8 mouse cellular contexts compared by ENCODE assay signal in genomic region chr10:25359208-25359958, GRCm38 (mm10). TPM values are rescaled to one million over a fixed set of nuclear protein-coding genes. Genes with fewer than 3 reads are reported as not detected.
DNase-seq lines count a peak whose midpoint lies in the region; ATAC-seq and TF ChIP-seq lines count a peak whose summit lies in the region.

TSS of gene Epb41l2 (plus strand) at chr10:25359798.

- H3K27me3 ChIP-seq in lung, embryonic 15.5 days: no peaks in the 10 kb centered on the region

- H3K4me2 ChIP-seq in lung, embryonic 15.5 days: peak within 1 kb of the TSS; percentile 79

- 0 out of 2 replicates have a peak, but pooled peaks have one; percentile 21 for TF ChIP-seq POLR2A in olfactory bulb, adult 2 months (IDR thresholded peaks at IDR 0.05; ENCODE audit: insufficient read depth, low read depth, low read length)

- H3K4me3 ChIP-seq in lung, embryonic 15.5 days: peak within 1 kb of the TSS; percentile 93
- H3K4me3 ChIP-seq in olfactory bulb, adult 2 months (ENCODE audit: insufficient read depth, low read depth, low read length): peak within 1 kb of the TSS; percentile 68

- H3K4me1 ChIP-seq in lung, embryonic 15.5 days: peaks cover 24% of the 10 kb centered on the region
- H3K4me1 ChIP-seq in olfactory bulb, adult 2 months (ENCODE audit: control insufficient read depth, insufficient read depth, low read length): no peaks in the 10 kb centered on the region; the same call in 1 of the 2 replicates

- H3K9ac ChIP-seq in lung, embryonic 15.5 days: peak within 1 kb of the TSS; percentile 91

- H3K9me3 ChIP-seq in lung, embryonic 15.5 days: no peaks in the 10 kb centered on the region

- peak; percentile 82 for ATAC-seq in frontal cortex, adult (ENCODE audit: low TSS enrichment)
- ATAC-seq in hematopoietic stem cell, adult 5-6 weeks (replicated peaks in 1 of 2; ENCODE audit: insufficient read depth in 1 of 2, low FRiP score in 2 of 2, low TSS enrichment in 1 of 2, low read depth in 1 of 2, poor library complexity in 2 of 2, severe bottlenecking in 2 of 2): peak; percentile 54 to 83
- peak; percentile 94 for ATAC-seq in lung, embryonic 15.5 days (ENCODE audit: borderline replicate concordance, extremely low read depth, low FRiP score, low TSS enrichment)

- no peak for TF ChIP-seq CTCF in olfactory bulb, adult 2 months (IDR thresholded peaks at IDR 0.05; ENCODE audit: insufficient read depth, low read depth, low read length)

- 1% methylated on average over 54 of the region's 55 CpGs for WGBS in lung, embryonic 15.5 days
- 1% methylated on average over 55 of the region's 55 CpGs for WGBS in olfactory bulb, adult 2 months

- no peaks in the 10 kb centered on the region for H3K36me3 ChIP-seq in lung, embryonic 15.5 days

- DNase-seq in Muller cell, postnatal 12 days (ENCODE audit: inconsistent ontology term): peak; percentile 95
- peak; percentile 40 for DNase-seq in cerebellum, adult 9-10 months
- peak; percentile 70 for DNase-seq in layer of hippocampus, adult 9-10 months (ENCODE audit: low spot score)
- DNase-seq in thymus, adult 18-20 months: peak; percentile 84 to 85

- H3K27ac ChIP-seq in lung, embryonic 15.5 days: peak within 1 kb of the TSS; percentile 92
- H3K27ac ChIP-seq in olfactory bulb, adult 2 months (ENCODE audit: insufficient read depth, low read depth, low read length): peak within 1 kb of the TSS; percentile 42; the same call in 1 of the 2 replicates

RNA-seq across cellular contexts. Expression of gene Epb41l2, which starts in this region (rescaled TPM):
- 52.8 and 58.3 TPM in 2 replicates for total RNA-seq in hematopoietic stem cell, adult 5-6 weeks (2017)
- polyA plus RNA-seq in lung, embryonic 15.5 days (2015; fragmentation: Nextera tagmentation; extraction: Ambion mirVana): 84.2 and 90.6 TPM in 2 replicates
- 421 TPM in 1 of 2 replicates, not detected in the other for polyA plus RNA-seq in olfactory bulb, adult 2 months (2012; ENCODE audit: insufficient read depth, insufficient read length, low replicate concordance, missing spikeins)

Comparison
In these comparisons a context has a peak if more than half of its experiments do, and no peak if none do; other contexts are left out.
1. Peak in every context shown above with its lines: DNase-seq, ATAC-seq, H3K4me3 ChIP-seq and H3K27ac ChIP-seq.
2. DNase-seq: peak in every context shown above with its lines; median percentile 95 in Muller cell, postnatal 12 days; 84 in thymus, adult 18-20 months; 70 in layer of hippocampus, adult 9-10 months; 40 in cerebellum, adult 9-10 months.